Mouse (Mus musculus) urinary bladder, postnatal 14 days (tissue): ENCODE measurements around the gene Ston1.

ENCODE experiments used
- DNase-seq: peaks from one replicate; pipeline ENCODE4 v3.0.0; 2021; ENCODE audit warnings: low spot score

The Ston1 gene

DNA sequence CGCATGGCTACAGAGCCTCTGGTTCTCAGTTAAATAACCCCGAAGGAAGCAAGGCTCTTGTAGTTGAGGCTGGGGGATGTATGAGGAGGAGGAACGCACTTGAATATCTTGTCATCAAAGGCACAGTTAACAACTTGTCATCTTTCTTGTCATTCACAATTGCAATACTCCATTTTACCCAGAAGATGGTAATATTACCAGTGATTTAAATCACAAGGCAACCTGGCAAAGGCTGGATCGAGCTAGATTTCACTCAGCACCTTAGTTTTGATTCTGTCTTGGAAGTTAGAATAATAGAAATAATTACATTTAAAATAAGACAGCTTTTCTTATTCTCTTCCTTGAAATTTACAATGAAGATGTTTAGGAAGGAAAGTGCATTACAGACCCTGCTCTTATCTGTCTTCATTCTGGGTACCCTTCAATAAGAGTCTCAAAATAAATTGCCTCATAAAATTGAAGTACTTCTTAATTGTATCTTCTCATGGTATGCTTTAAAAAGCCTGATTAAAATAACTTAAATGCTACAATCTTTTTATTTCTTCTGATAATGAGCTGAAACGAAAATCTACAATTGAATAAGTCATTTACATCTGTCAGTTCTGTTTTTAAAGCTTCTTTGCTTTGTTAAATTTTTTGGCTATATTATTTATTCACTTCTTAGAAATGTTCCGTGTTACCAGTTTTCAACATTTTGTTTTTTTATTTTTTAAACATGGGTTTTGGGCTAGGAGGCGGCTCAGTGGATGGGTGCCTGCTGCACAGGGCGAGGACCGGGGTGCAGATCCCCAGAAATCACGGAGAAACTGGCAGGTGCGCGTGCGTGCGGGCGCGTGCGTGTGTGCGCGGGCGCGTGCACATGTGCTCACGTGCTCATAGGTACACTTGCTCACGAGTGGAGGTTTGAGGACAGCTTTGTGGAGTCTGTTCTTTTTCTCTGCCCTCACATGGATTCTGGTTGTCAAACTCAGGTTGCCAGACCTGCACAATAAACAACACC, 78.1 kb downstream of the Ston1 start:
- no peak for DNase-seq

DNA sequence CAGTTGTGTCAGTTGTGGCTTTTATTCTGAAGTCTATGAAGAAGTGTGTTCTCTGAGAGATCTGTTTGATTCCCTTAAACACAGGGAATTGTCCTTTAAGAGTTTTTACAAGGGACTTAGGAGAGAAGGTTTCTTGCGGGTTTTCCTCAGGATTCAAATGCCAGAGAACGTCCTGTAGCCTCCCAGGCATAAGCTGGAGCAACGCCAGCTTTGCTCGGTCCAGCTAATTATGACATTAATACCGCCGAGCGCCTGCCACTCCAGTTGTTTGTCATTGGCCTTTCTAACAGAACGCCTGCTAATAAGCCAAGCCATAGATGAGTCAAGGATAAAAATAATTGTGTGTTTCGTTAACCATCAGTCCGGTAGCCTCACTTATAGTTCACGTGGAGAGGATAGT, 90.7 kb downstream of the Ston1 start:
- DNase-seq = no peak

DNA sequence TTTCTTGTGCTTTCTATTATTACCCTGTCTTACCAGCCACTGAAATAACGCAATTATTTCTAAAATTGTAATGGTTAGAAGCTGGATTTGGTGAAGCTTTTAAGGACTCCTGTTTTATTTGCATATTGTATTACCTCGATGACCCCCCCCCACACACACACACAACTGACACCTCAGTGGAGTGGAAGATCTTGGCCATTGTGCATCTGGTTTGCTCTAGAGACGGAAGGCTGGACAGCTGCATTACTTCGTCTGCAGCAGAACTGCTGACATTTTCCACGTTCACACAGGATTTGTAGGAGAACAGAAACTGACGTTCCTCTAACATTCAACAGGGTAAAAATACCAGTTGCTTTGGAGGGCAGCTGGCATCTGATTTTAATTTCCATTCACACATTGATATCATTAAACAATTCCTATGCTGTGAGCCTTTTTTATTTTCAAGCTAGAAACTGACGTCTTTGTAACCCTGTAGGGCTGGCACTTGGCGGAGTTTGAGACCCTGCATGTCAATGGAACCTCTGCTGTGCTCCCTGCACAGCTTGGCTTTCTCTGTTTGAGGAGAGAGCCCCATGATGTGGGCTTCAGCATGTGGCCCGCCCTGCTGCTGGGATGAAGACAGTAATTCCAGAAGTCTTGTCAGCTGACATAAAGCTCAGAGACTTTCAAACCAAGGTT, 99.3 kb downstream of the Ston1 start:
- DNase-seq = no peak

DNA sequence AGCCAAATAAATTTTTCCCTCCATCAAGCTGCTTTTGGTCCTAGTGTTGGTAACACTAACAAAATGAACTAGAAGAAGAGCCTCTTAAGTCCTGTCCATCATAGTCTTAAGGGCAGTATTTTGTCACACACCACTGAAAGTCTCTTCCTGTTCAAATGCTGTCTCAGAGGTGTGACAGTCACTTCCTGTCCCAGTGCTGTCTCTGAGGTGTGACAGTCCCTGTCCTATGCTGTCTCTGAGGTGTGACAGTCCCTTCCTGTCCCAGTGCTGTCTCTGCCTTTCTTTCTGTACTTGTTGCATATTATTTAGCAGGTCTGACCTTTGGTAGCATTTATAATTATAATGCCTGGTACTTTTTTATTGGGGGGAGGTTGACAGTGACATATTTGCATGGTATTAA, 103.4 kb downstream of the Ston1 start:
- no peak for DNase-seq

DNA sequence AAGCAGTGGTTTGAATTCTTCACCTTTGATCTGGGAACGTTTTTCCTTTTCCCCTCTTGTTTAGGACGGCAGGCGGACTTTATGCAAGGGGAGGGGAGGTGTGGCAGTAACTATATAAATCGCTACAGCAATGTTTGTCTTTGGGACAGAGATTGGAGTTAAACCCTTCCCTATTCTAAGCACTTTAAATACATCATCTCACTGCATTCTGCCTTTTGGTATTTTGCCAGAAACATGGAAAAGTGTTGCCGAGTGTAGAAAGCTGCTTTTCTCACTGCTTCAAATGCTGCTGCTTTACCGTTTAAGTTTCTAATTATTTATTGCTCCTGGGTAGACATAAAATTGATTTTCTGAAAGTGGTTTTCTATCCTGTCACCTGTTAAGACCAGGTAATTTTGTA, 104.9 kb downstream of the Ston1 start:
- no peak for DNase-seq

DNA sequence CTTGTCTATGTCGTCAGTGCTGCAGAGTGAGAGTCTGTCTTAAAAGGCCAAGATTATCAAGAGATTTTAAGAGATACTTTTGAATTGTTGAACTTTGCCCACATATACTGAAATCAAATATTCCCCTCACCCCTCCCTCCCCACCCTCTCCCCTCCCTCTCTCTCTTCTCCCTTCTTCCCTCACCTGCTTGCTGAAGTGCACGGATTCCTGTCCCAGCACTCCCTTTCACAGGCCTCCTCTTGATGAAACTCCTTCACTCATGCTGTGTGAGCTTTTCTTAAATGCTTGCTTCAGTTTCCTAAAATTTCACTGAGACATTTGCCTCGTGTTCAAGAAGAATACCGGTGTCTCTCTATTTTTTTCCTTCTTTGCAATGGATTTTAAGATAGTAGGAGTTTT, 105.6 kb downstream of the Ston1 start:
- no peak for DNase-seq

DNA sequence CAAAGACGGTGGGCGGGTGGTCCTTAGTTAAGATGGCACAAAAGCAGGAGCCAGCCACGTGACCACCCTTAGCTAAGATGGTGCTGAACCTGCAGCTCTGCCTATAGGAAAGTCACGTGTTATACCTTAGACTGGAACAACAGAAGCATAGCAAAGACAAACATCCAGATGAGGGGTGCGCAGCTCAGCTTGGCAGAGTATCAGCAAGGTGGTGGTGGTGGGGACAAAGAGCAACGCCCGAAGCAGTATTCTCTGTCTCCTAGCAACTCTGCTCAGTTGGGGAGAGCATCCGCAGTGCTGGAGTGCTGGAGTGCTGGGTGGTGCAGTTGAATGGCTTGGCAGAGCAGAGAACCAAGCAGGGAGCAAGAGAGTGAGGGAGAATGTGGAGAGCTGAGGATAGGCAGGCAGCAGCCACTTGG, 108.8 kb downstream of the Ston1 start:
- DNase-seq = no peak
